Mouse (Mus musculus): Measurements from ENCODE around the gene Lyzl4.

GRCm38 (mm10) chr9:121675011-121675410, 33.1 kb upstream of the Lyzl4 start:
- TF ChIP-seq CTCF (IDR thresholded peaks at IDR 0.05; ENCODE audit: low read depth): no peak
- no peak for TF ChIP-seq EP300 (IDR thresholded peaks at IDR 0.05; ENCODE audit: low read depth)

All from liver, postnatal 0 days (tissue).